Mouse (Mus musculus) regulatory T cell (primary cell): ENCODE measurements around the gene Trib2.

Source experiments
- in situ Hi-C: fragments of 300-600 bp; cut with MboI, MseI; formaldehyde crosslinking; loops from one replicate; pipeline ENCODE4 v1.15.1; 2025; ENCODE audit warnings: high pct_unique_total_duplicates

Gene Trib2

DNA sequence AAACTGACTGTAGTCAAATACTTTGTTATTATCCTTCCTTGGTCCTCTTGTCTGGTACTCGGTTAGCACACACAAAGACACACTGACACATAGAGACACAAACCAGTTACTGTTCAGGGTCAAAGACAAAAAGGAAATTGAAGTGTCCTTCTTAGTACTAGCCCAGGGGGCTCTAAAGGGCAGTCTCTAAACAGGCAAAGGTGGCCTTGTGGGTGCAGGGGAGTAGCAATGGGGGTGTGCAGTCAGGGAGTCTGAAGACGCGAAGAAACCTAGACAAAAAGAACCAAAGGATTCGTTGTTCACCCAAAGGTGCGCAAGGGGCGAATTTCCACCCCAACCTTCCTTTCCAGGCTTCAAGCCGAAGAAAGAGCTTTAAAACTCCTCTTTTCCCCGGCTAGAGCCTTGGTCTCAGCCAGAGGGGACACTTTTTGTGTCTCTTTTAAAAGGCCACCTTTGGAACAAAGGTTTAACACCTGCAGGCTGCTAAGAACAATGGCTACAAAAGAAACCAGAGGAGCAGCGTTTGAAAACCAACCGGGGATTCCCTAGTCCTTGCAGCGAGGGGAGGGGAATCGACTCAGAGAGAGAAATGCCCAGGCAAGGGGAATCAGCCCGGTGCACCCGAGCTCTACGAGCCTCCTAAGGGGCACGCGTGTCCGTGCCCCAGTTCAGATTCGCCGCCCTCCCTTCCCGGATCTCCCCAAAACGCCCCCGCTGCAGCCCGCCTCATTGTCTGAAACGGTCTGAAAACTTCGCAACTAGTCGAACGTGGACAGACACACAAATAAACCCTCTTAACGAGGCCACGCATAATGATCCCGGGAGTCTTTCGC lies 2.3 kb downstream of the Trib2 start:
- in situ Hi-C loops: loop anchor here (5.0 to 10.0 kb wide), 3 partner anchors 160 to 240 kb away; no protein-coding TSS in a partner anchor

DNA sequence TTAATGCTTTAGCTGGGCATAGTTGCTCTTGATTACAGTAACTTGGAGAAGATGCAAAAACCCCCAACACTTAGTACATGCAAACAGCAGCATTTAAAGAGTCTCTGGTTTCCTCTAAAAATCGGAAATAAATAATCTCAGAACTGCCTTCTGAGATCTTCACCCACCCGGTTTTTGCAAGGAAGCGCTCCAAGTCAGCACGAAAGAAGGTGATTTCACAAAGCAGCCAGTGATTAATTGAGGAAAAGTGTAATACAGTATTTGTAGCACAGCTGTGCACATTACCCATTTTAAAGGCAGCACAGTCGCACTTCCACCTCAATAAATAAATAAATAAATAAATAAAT lies 2.9 kb downstream of the Trib2 start:
- in situ Hi-C loops: loop anchor here (10.0 kb wide), 2 partner anchors 161 to 239 kb away; no protein-coding TSS in a partner anchor

DNA sequence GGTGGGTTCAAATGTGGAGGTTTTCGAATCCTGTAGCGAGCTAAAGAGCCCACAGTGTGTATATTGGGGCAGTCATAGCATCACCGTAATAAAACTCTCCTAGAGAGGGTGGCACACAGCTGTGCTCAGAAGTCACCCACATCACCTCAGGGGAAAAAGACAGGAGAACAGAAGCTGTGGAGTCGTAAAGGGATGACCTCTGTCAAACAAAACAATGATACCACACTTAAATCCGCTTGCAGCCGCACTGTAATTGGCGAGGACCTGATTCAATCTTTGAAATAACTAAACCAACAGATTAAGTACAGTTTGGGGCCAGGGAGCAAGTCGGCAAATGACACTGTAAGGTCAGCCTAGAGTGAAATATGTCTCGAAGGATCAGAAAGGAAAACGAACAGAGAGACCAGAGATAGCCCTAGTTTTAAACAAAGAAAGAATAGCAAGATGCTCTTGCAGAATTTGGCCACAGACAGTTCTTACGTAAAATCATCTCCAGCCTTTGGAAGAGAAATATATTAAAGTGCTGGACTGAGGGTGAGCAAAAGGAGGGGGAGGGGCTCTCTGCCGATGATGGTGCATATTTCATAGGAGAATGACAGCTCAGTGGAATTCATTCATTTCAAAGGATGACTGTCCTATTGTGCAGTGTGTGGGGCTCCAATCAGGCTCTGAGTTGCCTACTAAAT lies 3.4 kb downstream of the Trib2 start:
- in situ Hi-C loops: loop anchor here (10.0 kb wide), 2 partner anchors 162 to 238 kb away; no protein-coding TSS in a partner anchor

DNA sequence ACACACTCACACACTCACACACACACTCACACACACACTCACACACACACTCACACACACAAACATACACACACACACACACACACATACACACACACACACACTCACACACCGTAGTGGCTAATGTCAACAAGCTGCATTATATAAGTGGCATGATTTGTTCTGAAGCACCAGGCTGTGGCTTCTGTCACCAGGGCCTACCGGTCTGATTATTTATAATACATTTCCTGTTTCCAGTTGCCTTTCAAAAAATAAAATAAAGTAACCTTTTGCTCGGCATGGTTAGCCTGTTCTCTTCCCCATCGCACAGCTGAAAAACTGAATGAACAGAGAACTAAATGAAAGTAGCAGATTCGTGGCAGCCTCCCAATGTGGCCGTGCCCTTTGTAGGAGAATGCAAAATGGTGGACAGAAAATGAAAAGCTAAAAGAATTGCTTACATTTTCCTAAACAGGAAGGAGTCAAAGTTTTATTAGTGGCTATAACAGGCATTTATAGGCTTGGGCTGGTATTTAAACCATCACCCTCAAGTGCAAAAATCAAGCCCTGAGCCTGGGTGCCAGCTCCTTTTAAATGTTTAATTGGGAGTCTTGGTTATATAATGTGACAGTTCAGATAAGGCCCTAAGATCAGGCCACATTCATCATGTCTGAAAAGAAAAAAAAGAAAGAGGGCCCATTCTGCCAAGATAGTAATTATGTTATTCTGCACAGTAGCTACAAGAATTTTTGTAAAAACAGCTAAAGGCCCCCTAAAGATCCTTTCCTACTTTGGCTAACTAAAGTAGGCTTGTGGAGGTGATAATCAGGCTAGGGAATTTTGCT lies 4.4 kb downstream of the Trib2 start:
- in situ Hi-C loops: loop anchor here (10.0 kb wide), 2 partner anchors 162 to 238 kb away; no protein-coding TSS in a partner anchor

DNA sequence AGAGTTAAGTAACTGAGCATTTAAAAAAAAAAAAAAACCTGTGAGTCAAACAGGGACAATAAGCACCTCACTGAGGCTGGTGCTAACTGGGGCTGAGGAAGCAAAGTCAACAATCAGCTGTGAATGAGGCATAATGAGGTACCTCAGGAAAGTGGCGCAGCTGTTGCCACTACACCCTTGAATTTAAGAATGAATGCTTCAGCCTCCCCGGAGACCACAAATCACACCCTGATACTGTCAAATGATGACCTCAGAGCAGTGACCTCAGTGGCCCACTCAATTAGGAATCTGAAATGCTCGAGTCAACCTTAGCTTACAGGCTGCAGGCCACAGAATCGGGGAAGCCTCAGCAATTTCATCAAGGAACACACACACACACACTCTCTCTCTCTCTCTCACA lies 5.0 kb downstream of the Trib2 start:
- in situ Hi-C loops: loop anchor here (10.0 kb wide), 2 partner anchors 163 to 237 kb away; no protein-coding TSS in a partner anchor

DNA sequence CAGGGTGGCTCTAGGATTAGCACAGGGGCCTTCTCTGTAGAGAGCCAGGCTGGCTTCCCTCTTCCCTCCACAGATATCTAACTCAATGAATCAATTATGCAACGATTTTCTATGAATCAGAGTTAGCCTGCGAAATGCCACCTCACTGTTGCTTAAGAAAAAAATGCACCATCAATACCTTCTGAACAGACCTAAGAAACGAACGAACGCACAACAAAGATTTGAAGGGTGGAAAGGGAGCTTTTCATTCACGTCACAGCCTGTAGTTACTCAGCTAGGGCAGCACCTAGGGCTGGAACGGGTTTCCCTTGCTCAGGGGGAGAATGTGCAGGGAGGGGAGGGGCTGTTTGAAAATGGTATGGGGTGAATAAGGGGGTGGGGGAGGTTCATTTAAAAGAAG lies 5.8 kb downstream of the Trib2 start:
- in situ Hi-C loops: loop anchor here (10.0 kb wide), 2 partner anchors 164 to 236 kb away; no protein-coding TSS in a partner anchor

DNA sequence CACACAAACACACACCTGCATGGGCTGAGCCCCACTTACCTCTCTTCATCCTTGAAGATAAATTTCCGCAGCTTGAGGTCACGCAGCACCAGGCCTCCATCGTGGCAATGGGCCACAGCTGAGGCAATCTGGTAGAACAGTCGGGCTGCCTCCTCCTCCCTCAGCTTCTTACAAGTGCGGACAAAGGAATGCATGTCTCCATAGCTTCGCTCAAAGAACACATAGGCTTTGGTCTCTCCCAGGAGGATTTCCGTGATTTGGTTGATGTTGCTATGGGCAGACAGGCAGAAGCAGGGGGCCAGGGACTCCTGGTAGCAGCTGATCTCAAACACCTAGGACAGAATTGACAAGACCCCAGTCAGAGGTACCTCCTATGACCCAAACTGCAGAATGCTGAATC lies 7.1 kb downstream of the Trib2 start:
- in situ Hi-C loops: loop anchor here (5.0 to 10.0 kb wide), 5 partner anchors 52 to 358 kb away; no protein-coding TSS in a partner anchor

DNA sequence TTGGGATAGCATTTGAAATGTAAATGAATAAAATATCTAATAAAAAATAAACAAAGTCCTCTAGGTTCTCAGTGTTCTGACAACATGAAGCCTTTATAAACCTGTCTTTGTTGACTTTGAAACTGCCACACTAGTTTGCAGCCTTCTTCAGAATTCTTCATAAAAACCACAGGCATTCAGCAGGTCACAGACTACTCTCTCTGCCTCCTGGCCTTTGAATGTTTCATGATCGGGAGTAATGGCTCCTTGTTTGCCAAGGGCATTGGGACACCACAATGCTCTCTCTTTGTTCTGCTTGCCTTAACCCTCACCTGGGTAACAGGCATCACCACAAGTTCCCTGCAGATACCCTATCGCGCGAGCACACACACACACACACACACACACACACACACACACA lies 7.5 kb downstream of the Trib2 start:
- in situ Hi-C loops: loop anchor here (5.0 kb wide), 3 partner anchors 52 to 358 kb away; no protein-coding TSS in a partner anchor

DNA sequence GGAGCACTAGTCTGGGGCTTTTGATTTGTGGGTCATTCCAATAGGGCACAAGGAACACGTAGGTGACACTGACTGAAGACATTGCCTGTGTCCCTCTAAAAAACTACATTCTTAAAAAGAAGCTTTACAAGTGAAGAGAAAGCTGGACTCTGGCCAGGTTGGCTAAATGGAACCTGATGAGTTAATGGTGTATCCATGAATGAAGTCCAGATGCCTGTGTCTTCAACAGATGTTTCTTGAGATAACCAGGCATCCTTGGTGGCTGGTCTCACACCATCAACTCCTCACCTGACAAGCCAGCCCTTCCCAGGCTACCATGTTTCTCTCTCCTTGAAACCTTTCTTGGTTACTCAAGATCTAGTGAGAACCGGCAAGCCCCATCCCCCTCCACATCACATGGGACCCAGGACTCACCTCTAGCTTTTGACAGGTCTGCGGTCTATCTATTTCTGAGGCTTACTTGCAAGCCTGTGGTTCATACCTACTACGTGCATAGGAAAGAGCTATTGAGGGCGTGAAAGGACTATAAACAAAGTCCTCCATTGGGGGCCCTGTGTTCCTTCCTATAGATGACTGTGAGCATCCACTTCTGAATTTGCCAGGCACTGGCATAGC lies 8.4 kb downstream of the Trib2 start:
- in situ Hi-C loops: loop anchor here (5.0 kb wide), 3 partner anchors 51 to 359 kb away; no protein-coding TSS in a partner anchor

DNA sequence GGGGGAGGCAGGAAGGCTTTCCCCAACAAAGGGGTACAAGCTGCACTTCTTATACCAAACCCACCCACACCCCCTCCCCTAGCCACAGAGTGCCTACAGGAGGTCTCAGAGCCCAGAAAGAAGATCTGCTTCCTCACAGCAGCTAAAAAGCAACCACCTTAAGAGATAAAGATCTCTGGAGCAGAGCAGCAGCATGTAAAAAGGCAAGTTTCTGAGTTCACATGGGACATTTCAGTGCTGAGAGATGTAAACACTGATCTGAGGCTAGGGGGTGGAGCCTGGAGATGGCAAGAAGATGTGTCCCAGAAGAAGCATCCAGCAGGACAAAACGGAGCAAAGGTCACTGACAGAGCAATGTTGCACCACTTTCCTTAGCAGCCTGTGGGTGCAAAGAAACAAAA lies 11.8 kb downstream of the Trib2 start:
- in situ Hi-C loops: loop anchor here (5.0 kb wide), 3 partner anchors 48 to 362 kb away; no protein-coding TSS in a partner anchor

DNA sequence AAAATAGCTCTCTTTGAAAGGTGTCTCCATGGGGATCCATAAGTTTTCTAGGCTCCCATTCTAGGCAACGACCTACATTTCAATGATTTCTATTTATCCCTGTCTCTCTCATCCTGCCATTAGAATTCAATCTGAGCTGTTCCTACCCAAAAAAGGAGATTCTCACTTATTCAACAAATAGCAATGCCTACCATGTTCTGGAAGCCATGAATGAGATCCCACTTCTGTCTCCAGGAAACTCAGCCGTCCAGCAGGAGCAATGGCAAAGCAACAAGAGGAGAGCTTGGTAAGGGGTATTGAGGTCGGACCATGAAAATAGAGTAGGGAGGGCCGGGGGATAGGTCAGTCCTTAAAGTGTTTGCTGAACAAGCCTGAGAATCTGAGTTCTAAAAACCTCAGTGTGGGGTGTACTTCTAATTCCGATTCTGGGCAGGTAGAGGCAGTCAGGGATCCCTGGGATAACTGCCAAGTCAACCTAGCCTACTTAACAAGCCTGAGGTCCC lies 12.7 kb downstream of the Trib2 start:
- in situ Hi-C loops: no loop called here

DNA sequence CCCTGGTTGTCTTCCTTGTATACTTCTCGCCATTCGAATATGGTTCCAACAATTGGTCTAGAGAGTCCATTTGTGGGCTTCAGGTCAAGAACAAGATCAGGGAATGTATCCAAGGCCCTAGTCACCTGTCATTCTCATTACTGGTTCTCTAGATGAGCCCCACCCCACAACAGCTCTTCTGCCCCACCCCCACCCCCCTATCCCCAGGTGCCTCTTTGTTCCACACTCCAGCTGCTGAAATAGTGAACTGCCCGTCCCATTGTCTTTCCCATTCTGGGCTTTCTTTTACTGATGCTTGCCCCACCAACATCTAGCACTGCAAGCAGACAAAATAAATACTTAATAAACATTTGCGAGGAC lies 15.2 kb downstream of the Trib2 start:
- in situ Hi-C loops: no loop called here

DNA sequence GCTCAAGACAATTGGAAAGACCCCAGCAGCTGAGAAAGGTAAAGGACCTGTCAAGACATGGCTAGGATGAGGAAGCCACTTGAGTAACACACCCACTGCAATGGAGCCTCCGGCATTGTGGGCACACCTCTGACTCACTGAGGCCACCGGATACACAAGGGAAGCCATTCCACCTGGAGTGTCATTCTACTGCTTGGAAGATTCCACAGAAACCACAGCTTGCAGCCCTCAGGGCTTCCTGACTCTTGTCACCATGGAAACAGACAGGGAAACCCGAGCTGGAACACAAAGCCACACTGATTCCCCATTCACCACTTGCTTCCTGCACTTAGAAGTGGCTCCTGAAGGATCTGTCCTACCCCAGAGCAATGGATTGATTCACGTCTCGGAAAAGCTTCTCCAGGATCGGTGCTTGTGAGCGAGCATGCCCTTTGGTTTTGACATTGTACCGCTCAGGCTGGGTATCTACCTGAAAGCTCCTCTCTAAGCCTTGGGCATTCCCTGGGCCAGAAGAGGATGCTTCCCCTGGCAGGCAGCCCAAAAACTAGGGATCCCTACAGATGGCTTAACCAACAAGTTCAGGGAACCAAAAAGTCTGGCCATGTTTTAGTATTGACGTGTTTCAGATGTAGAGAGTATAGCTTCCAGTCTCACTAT lies 15.7 kb downstream of the Trib2 start:
- in situ Hi-C loops: no loop called here

DNA sequence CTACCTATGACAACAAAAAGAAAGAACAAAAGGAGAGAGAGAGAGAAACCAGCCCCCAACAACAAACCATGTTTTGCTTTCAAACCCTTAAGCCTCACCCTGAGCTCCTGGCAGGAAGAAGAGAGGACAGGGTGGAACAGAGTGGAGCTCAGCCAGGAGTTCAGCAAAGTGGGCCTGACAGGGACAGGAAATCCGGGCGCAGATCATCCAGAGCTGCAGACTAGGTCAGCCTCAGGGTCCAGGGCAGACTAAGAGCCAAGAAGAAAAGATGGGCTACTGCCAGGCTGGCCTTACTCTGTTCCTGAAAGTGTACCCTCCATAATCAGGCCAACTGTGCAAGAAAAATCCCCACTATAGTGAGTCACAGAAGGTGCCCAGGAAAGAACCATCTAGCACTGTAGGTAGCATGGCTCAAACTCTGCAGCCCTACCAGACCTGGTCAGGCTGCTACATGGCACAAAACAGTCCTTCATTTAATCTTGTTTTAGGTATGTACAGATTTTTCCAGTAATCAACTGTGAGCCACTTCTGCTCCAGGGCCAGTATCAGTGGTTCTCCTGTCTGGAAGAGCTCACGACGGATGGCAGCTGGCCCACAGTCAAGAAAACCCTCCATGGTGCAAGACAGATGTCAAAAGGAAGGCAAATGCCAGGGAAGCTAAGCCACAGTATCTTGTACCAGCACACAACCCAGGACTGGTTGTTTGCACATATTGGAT lies 16.4 kb downstream of the Trib2 start:
- in situ Hi-C loops: no loop called here

DNA sequence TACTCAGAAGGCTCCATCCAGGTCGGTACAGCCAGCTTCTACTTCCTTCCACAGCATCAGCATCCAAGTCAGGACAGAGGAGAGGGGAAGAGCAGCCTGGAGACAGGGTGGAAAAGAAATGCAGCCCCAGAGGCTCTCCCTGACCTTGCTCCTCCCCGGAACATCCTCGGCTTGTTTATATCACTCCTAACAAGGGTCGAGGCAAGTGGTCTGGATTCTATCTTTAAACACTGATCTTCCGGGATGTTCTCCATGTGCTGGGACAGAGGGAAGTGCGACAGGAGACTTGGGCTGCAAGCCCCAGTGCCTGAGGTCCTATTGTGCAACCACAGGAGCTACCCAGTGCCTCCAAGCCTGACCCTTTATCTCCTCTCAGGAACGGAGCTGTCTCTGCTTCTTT lies 18.7 kb downstream of the Trib2 start:
- in situ Hi-C loops: loop anchor here (5.0 to 25.0 kb wide), 2 partner anchors 91 to 714 kb away; no protein-coding TSS in a partner anchor

DNA sequence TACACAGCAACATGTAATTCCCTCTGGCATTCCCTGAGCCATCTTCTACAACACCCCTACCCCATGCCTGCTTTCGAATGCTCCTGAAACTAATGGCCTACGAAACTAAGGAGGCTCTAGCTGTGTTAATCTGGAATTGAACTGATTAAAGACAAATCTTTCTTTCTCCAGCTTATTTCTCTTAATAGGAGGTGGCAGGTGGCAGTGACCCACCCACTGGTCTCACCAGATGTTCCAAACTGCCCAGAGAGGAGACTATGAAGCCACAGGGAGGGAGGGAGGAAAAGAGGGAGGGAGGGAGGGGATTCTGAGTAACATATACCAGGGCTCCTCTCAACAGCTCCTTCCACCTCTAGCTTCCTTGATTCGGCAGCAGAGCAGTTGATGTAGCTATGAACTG lies 20.8 kb downstream of the Trib2 start:
- in situ Hi-C loops: loop anchor here (5.0 to 25.0 kb wide), 2 partner anchors 89 to 716 kb away; no protein-coding TSS in a partner anchor

DNA sequence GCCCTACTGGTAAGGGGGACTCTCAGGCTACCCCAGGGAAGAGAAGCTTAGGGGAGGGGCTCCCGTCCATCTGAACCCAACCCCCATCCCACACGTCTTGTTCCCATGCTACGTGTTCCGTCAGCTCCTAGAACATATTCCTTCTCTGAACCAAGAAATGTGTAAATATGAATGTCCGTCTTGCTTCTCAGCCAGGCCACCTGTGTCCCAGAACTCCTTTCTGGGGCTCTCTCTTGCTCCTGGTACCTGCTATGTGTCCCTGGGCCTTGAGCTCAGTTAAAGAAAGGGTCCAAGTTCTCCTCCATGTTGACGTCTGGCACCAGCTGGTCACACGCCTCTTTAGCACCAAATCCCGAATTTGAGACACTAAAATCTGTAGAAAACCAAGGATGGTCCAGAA lies 23.4 kb downstream of the Trib2 start:
- in situ Hi-C loops: loop anchor here (25.0 kb wide), 1 partner anchor 719 kb away; no protein-coding TSS in a partner anchor

DNA sequence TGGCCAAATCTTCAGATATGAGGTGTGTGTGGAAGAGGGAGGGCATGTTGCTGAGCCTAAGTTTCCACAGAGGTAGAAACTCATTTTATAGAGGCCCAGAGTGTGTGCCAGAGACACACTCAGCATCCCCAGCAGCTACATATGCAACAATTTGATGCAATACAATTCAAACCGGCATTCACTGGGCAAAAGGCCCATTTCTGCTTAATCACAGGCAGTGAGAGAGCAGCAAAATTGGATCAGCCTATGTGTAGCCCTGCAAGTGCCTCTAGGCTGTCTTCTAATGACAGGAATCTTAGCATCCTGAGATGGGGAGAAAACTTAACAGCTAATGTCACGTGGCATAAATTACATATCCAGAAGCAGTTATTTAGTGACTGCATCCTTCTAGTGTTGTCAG lies 26.5 kb downstream of the Trib2 start:
- in situ Hi-C loops: loop anchor here (25.0 kb wide), 1 partner anchor 722 kb away; no protein-coding TSS in a partner anchor

DNA sequence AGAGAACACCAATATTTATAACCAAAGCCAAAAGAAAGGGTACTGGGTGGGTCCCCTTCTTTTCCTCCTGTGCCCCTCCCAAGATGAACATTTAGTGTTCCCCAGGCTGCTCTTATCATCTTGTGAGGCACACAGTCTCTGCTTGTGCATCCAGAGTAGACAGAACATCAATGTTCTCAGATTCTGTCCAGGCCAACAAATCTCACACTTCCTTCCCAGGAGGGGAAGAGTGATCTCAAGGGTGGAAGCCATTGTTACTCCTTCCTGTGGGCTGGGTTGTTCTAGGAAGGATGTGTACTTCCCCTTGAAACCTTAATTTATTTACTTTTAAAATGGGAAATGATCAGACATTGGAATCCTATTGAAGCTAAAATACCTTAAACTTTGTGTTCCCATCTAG lies 39.7 kb downstream of the Trib2 start:
- in situ Hi-C loops: loop anchor here (25.0 kb wide), 1 partner anchor 735 kb away; no protein-coding TSS in a partner anchor
